Mouse (Mus musculus) embryo, embryonic 9.5 days (tissue): ENCODE results near the gene Nsdhl.

Source experiments
- DNase-seq: peaks from one replicate; pipeline ENCODE4 v3.0.0-alpha.2; 2017; ENCODE audit errors: extremely low spot score

The Nsdhl gene

DNA sequence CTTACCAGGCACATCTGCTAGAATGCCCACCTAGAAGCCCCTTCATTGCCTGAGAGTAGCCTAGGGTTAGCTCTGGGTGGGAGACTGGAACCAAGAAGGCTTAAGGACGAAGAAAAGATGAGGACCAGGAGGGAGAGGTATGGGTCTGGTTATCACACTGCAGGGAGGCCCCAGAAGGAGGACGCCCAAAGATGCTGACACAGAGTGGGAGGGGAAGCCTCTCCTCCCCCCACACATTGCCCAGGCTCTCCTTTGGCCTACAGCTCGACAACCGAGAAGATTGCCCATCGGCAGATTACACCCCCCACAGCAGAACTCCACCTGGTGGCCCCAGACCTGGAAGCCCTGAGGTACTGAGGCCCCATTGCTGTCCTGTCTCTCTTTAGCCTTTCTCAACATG, 84.8 kb downstream of the Nsdhl start:
- DNase-seq, result no peak

DNA sequence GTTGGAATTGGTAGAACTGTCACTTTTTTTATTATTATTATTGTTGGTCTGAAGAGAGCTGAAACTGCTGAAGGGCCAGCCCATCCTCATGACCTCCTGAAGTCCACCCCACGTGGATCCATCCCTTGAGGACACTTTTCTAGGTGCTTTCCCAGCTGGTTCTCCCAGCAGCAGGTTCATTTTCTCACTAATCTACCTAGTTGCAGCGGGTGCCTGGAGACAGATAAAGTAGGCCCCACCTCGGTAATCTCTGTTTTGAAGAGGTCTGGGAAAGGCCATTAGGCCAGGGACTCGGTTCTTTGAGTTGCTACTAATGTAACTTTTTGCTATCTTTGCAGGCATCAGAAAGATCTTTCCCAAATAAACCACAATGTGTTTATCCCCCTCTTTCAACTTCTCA, 87.3 kb downstream of the Nsdhl start:
- DNase-seq, result no peak

DNA sequence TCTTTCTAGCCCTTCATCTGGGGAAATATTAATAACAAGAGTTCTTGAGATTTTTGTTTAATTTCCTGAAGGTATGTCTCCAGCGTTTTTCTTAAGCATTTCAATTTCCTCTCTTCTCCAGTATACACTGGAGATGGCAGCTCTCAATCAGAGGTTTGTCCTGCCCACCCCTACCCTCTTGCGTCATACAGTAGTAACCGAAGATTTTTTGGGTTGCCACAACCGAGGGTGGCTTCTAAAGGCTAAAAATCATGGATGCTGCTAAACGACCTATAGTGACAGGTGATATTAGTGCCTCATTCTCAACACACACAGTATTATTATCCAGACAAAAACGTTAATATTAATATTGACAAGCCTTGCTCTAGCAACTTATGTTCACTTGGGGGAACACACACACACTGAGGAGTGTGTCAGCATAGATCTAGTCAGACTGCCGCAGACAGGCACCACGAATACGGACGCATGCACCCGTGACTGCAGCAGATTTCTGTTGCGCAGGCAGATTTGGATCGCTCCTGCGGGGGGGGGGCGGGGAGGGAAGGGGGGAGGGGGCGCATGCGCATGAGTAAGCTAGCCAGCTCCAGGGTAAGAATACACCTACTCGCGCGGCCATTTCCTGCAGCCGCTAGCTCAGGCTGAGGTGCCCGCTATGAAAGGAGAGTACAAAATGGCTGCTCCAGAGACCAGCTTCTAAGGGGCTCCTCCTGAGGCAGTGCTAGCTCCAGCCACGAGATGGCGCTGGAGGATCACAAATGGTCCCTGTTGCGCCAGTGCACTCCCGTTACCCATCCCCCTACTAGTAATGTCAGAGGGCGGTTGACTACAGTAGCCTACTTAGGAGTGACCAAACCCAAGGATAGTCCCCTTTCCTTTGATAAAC, 89.5 kb downstream of the Nsdhl start:
- peak; percentile 90 for DNase-seq
